Mouse (Mus musculus) yolk sac, embryonic 10.5 days (tissue): ENCODE measurements around the gene Mybpc2.

Source experiments
- DNase-seq: peaks from one replicate; pipeline ENCODE4 v3.0.0-alpha.2; 2017; ENCODE audit warnings: low spot score

Gene Mybpc2

DNA sequence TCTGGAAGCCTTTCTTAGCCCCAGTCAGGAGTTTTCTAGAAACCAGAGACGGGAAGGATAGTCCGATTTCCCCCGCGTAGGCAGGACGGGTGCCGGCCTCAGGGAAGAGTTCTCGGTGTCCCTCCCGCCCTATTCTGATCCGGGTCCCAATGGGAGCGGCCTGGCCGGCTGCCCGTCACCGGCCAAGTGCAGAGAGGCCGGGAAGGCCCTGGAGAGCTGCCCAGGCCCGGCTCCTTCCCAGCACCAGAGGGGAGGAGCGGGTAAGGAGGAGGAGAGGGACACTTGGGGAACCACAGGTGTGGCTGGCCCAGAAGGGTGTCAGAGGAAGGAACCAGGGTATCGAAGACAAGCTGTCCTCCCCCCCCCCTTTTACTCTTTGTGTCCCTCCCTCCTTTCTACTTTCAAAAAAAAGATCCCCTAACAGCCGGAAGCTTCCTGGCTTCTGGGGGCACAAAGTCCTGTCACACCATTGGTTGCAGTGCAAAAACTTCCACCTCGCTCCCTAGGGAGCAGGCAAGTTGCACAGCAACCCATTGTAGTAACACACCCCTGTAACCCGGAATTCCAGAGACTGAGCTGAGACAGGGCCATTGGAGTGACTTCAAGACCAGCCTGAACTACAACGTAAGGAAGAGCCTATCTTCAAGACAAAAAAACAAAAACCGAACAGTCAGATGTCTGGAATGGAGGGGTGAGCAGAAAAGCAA, 823 bp upstream of the Mybpc2 start:
- DNase-seq = no peak

DNA sequence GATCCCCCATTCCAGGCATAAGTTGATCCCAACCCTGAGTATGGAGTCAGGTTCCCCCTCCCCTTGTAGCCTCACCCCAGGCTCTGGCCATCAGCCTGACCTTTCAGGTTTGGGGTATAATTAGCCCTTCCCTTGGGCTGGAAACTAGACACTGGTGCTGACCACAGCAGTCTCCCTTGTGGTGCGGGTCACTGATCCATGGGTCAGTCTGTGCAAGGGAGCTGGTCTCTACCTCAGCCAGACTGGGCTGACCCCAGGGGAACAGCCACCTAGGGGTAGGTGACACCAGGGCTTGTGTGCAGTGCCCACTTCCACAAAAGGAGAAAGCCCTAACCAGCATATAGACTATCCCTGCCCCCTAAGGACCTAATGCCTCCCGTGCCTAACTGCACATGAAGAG, 1.4 kb downstream of the Mybpc2 start:
- no peak for DNase-seq

DNA sequence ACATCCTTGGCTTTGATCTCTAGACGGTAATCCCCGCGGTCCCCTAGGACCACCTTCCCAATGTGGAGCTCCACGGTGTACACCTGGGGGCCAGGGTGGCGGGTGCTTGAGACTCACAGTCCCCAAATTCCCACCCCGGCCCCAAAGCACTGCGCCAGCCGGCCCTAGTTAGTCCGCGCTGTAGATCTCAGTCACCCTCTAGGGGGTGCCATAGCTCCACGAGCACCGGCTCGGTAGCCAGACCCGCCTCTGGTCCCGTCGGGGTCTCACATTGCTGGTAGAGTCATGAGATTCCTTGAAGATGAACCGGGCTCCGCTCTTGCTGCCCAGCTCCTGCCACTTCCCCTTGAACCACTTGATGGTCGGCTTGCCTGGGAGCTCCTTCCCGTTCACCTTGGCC, 2.7 kb downstream of the Mybpc2 start:
- peak; percentile 12 for DNase-seq

DNA sequence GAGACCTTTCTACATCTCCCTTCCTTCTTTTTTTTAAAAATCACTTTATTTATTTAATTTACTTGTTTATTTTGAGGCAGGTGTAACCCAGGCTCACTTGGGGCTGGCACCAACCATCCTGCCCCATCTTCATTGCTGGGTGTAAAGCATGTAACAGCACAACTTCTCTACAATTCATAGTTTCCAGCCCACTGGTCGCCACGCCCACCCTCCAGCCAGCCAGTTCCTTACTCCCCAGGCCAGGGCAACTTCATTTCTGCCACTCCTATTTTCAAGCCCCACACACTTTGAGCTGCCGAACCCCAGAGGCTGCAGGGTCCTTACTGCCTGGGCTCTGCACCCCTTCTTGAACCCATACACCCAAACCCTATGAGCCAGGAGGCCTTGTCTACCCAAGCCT, 3.5 kb downstream of the Mybpc2 start:
- DNase-seq = no peak

DNA sequence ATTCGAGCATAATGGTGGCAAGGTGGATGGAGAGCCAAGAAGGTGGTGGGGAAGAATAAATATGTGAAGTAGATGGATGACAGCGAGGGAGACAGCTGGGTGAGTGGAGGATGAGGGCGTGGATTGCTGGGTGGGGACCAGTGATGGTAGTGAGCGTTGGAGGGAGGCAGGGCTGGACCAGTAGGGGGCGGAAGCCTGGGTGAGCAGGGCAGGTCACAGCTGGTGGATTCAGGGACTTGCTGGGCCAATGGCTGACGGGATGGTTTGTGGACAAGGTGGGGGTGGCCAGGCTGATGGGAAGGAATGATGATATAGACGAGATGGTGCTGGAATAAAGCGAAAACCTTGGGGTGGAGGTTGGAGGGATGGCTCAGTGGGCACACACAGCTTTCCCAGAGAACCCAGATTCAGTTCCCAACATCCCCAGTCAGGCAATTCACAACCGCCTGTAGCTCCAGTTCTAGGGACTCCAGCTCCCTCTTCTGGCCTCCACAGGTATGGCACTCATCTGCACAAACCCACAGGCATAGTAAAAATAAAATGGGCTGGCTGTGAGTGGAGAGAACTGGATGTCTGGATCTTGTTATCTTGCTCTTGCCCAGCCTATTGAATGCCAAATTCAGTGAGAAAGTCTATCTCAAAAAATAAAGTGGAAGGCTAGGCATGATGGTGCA, 5.1 kb downstream of the Mybpc2 start:
- DNase-seq = no peak

DNA sequence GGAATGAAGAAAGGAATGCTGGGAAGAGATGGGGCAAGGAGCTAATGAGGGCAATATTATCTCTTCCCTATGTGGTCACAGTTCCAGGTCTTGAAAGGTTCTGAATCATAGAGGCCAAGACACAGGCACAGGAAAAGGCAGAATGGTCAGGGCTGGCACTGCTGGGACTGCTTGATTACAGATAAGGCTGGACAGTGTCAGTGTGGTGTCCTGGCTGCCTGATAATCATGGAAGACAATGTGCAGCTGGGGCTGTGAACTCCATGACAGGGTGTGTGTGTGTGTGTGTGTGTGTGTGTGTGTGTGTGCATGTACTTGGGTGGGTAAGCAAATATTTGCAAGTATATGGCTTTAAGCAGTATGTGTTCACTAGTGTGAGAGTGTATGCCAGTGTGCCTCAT, 17.0 kb downstream of the Mybpc2 start:
- no peak for DNase-seq

DNA sequence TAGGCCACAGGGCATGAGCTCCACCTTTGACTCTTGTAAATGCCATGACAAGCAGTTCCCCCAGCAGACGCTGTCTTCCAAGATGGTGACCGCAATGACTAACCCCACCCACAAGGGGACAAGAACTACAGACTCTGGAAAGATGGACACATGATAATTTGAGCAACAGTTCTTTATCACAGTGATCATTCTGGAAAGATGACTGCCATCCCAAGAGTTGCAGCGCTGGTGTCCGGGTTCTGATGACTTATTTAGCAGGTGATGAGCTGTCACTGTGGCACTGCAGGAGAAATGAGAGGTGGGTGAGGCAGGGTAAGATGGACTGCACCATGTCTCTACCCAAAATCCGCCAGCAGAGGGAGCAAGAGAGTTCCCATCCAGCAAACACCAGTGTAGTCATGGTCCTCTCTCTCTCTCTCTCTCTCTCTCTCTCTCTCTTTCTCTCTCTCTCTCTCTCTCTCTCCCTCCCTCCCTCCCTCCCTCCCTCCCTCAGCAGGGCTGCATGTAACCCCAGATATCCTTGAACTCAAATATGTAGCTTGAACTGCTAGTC, 22.8 kb downstream of the Mybpc2 start:
- peak; percentile 43 for DNase-seq

DNA sequence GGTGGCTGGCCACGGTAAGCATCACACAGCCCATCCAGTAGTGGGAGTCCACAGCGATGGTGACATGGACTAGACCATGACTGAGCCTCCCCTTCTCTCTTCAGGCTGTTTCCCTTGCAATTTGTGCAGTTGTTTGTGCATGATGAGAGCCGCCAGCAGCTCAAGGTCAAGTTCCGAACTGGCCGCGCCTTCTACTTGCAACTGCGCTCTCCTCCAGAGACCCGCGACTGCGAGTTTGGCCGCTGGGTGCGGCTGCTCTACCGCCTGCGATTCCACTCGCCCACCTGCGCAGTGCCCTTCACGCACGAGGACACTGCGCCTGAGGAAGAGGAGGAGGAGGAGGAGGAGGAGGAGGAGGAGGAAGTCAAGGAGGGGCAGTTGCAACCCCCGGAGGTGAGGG, 24.4 kb downstream of the Mybpc2 start:
- DNase-seq = no peak

DNA sequence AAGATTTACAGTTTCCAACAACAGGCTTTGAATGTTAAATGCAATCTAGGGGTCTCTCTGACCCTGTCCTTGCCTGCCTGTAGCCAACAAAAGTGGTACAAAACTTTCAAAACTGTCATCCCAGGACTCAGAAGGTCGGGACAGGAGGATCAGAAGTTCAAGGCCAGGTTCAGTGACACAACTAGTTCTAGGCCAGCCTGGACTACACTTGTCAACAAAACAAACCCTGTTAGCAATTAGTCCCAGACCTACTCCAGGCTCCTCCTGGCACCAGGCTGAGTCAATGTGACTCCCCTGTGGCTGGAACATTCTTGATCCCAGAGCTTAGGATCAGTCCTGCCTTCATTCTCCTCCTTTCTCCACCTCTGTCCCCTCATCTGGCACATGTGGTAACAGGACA, 25.5 kb downstream of the Mybpc2 start:
- no peak for DNase-seq

DNA sequence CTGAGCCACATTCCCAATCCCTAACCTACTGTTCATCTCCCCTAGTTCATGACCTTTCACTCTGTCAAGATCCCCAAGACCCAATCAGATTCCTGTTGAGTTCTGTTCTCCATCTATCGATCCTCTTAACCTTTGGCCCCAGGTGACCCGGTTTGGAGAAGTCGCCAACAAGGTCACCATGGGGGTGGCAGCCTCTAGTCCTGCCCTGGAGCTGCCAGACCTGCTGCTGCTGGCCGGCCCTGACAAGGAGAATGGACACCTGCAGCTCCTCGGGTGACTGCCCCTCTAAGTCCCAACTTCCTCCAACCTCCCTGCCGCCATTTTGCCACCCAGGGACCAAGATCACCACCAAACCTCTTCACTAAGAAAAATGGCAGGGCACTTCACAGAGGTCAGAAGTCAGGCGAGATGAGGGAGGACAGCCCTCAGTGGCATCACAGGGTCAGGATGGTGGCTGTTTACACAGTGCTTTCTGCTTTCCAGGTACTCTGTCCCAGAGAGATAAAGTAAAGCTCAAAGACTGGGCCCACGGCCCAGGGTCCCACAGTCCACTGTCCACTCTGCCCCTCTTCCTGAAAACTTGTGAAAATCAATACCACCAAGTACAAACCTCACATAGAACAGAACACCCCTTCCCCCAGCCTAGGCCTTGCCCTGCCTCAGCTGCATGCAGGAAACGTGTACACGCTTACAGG, 26.9 kb downstream of the Mybpc2 start:
- peak; percentile 22 for DNase-seq

DNA sequence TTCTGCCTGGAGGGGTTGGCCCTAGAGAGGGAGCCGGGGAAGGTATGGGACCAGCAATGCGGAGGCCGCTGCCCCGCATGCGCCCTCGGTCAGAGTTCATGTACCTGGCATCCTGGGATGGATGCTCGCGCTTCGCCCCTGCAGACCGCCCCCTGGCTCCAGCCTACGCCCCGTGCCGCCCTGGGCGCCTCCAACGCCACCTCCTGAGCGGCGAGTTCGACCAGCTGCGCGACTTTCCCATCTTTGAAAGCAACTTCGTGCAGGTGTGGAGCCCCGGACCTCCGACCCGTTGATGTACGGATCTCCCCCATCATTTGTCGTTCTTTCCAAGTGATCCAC, 27.7 kb downstream of the Mybpc2 start:
- DNase-seq = no peak

DNA sequence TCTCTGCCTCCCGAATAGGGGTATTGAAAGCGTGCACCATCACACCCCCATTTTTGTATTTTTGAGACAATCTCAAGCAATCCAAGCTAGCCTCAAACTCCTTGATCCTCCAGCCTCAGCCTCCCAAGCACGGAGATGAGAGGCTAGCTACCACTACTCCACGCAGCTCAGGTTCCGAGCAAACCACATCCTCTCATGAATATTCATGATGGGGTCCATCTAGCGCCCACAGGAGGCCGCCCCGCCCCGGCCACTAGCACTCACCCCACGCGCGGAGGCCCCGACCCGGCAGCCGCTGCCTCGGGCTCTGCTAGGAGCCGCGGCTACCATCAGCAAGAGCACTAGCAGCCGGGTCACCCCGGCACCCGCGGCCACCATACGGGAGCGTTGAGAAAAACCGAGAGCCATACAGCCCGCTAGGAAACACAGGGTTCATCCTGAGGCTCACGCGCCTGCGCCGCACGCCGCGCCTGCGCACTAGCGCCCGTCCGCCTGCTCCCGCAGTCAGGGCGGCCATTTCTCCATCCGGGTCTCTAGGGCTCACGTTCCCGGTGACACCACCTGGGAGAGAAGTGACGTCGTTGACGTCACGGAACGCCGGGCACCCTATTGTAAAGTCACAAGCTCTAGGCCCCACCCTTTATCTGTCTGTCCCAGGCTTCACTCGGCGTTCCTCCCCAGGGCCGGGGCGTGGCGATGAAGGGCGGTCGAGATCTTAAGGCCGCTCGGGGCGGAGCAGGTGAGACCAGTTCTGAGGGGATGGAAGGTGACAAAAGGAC, 28.3 kb downstream of the Mybpc2 start, which contains the start of the genes Emc10 and Fam71e1:
TSS of gene Emc10 (minus strand) at position 538 of the 779 bp plus-strand sequence.
TSS of gene Fam71e1 (plus strand) at position 590 of the 779 bp plus-strand sequence.
- DNase-seq = peak; percentile 97

DNA sequence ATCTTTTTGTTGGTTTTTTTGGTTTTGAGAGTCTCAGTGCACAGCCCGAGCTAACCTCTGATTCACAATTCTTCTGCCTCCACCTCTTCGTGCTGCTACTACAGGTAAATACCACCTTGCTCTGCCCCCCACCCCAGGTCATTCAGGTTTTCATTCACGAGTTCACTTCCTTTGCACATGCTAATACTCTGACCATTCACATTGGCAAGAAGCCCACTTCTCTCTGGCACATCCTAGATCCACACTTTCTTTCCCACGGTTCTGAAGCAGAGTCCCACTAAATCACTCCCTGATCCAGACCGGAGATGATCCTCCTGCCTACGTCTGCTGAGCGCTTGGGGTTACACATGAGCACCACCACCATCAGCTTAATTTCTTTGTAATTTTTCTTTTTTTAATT, 29.4 kb downstream of the Mybpc2 start:
- DNase-seq = no peak

DNA sequence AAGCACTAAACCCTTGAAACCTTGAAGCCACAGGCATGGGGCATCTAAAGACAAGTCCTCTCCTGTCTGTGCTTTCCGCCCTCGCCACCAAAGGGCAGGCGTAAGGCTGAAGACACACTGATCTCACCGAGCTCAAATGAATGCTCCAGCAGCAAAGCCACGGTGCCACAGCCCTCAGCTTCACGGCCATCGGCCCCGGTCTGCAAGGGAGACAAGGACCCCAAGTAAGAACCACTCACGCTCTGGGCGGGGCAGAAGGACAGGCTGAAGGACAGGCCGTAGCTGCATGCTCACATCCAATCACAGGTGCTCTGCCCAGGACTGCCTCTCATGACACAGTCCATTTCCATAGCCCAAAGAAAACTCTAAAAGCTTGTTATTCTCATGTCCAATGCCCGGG, 29.8 kb downstream of the Mybpc2 start:
- no peak for DNase-seq

DNA sequence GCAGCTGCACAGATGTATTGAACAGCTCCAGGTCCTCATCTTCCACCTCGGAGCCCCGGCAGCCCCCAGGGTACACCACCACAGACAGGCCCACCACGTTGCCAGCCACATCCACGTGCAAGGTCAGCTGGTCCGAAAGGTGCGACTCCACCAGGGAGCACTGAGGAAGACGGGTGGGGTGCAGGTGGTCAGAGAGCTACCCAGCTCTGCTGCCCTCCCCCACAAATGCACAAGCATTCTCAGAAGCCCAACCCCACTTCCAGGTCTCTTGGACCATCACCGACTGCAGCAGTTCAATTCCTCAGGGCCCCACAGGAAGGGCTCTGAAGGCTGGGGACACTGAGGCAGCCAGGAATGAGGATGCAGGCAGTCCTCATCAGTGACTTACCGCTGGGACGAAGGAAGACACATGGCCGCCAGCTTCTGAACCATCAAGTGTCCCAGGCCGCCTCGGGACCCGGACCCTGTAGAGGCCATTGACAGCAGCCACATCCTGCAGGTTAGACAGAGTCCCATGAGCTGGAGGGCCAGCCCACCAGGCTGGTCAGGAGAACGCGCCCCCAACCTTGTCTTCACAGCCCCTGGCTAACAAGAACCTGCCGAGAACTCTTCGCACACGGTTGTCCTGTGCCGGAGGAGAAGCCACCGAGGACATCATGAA, 32.2 kb downstream of the Mybpc2 start:
- DNase-seq = no peak

DNA sequence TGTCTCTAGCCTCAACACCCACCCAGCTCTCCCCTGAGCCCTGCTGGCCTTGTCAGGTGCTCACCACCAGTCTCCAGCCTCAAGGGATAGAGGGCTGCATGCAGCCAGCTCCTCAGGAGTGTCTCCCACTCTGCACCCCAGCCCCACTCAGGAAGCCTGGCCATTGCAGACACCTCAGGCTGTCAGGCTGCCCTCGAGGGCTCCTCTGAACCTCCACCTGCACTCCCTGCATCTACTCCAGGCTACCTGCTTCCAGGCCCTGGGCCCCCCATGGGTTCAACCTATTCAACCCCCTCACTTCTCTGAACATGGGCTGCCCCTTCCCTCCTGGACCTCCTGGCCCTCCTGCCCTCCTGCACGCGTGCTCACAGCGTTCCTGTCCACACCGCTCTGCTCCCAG, 33.1 kb downstream of the Mybpc2 start:
- DNase-seq = no peak

DNA sequence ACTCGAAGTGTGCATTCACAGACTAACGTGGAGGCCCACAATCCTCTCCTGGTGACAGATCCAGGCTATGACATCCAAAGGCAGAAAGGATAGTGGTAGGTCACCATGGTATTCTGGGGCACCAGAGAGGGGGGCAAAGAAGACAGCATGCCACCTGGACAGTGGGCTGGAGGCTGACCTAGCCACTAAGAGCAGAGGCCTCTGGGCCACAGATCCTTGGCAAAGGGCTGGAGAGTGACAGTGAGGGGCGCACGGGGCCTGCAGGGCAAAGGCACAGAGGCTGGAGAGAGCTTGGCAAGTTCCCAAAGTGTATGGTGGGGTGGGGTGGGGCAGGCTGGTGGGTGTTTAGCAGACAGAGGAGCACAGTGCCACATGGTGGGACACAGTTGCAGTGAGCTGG, 34.2 kb downstream of the Mybpc2 start:
- no peak for DNase-seq

DNA sequence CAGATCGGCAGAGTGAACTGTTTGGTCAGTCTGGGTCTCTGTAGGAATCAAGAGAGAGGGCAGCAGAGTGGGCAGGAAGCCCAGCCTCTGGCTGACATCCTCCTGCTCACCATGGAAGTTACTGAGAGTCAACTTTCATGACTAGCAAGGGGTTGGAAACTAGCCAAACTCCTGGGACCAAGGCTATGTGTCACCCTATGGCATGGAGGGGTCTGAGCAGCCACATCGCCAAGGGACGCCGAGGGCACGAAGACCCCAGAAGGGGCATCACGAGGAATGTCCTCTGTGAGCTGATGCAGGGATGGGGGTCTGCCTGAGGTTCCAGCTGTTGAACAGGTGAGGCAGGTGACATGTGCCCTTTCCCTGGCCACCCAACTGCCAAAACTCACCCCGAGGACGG, 35.9 kb downstream of the Mybpc2 start:
- no peak for DNase-seq

DNA sequence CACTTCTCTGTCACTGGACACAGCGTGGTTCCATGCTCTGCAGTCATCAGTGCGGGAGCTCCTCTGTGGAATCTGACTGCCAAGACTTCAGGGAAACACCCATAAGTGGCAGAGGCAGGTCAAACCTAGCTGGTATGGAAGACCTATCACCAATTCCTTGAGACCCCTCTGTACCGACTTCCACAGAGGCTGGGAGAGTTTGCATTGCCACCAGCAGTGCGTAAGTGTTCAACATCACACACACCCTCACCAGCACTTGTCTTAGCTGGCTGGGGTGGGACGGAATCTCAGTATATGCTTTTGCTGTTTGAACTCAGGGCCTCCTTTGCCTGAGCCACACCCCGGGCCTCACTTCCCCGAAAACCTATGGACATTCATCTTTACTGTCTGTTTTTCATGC, 36.5 kb downstream of the Mybpc2 start:
- DNase-seq = no peak

DNA sequence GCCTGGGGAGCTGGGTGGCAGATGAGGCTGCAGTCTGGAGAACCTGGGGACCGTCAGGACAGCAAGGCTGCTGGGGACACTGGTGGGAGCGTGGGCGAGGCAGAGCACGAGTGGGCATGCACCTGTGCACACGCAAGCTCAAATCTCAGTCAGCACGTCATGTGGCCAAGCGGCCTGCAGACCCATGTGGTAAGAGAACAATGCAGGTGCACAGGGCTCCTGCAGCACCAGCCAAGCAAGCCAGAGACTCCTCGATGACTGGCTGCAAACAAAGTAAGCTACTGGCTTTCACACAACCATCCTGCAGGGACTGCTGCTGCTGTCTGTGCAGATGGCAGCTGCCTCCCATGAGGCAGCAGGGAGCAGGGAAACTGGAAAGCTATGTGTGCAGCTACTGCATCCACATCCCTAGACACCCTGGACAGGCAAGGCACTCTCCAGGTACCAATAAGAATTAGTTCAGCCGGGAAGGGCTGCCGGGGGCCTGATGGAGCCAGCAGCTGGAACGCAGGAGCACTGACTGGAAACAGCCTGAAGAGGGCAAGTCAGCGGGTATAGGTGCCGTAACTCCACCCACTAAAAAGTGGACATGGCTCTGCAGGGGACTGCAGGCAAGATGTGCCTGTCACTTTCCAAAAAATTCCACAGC, 37.4 kb downstream of the Mybpc2 start:
- DNase-seq = no peak

DNA sequence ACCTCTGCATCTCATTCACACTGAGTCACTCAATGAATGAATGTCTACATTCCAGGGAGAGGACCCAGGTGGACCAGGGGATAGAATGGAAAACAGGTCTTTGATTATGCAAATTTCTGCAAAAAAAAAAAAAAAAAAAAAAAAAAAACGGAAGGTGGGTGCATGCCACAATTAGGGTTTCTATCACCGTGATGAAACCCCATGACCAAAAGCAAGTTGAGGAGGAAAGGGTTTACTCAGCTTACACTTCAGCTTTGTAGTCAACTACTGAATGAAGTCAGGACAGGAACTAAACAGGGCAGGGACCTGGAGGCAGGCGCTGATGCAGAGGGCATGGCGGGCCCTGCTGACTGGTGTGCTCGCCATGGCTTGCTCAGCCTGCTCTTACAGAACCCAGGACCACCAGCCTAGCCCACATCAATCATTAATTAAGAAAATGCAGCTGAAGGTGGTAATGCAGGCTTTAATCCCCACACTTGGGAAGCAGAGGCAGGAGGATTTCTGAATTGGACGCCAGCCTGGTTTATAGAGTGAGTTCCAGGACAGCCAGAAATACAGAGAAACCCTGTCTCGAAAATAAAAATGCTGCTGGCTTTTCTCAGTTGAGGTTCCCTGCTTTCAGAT, 38.8 kb downstream of the Mybpc2 start:
- no peak for DNase-seq
